Mouse (Mus musculus): ENCODE results near the gene Nup214. TPM values are rescaled to one million over a fixed set of nuclear protein-coding genes. Genes with fewer than 3 reads are reported as not detected.

Nup214 gene
- polyA plus RNA-seq, 1 experiment from 2014 or later: 58.8 TPM

DNA sequence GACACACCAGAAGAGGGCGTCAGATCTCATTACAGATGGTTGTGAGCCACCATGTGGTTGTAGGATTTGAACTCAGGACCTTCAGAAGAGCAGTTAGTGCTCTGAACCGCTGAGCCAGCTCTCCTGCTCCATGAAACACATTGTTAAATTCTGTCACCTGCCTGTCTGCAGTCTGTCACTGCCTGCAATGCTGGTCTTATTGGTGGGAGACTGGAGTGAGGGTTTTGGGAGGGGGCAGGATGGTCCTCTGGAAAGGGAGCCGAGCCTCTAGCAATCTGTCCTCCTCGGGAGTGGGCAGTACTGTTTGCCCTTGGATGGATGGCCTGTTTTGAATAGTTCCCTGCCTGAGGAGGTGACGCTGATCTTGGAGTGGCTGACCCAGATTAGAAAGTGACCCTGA lies 69.6 kb downstream of the Nup214 start:
- Histone ChIP-seq H3K4me3 (replicated peaks; ENCODE audit: low read length) (no peak overlapping the region), H3K4me2 (ENCODE audit: low read depth, low read length) (no peak overlapping the region), H3K36me3 (ENCODE audit: control insufficient read depth, insufficient read depth, low read length) (peaks cover 10% of the 10 kb centered on the region; the same call in 1 of the 2 replicates), H3K27ac (ENCODE audit: low read length) (no peak overlapping the region), H3K4me1 (ENCODE audit: control insufficient read depth, insufficient read depth, low read length) (no peaks in the 10 kb centered on the region), H3K9me3 (replicated peaks; ENCODE audit: control insufficient read depth, low read length) (no peaks in the 10 kb centered on the region), H3K27me3 (ENCODE audit: control insufficient read depth, insufficient read depth, low read length) (no peaks in the 10 kb centered on the region), H3K9ac (ENCODE audit: low read length) (no peak overlapping the region)
- no peak for ATAC-seq (ENCODE audit: insufficient read depth, low FRiP score)
- WGBS: 58% methylated on average over 5 of the region's 5 CpGs

DNA sequence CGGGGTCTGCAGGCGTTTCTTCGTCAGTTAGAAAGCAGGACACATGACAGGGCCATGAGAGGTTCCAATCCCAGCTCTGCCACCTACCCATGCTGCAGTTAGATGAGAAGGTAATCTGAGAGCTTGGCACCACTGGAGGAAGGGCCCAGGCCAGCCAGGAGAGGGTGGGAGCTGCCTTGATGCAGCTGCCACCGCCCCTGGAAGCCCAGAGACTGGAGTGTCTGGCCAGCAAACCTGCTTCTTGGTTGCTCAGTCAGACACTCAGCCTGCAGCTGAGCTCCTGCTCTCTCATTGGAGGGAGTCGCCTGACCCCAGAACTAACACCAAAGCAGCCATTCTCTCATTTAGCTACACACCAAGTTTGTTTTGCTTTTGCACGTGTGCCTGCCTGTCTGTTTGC lies 71.1 kb downstream of the Nup214 start:
- Histone ChIP-seq H3K36me3 (ENCODE audit: control insufficient read depth, insufficient read depth, low read length) (peaks cover 10% of the 10 kb centered on the region; the same call in 1 of the 2 replicates), H3K4me1 (ENCODE audit: control insufficient read depth, insufficient read depth, low read length) (no peaks in the 10 kb centered on the region), H3K27me3 (ENCODE audit: control insufficient read depth, insufficient read depth, low read length) (no peaks in the 10 kb centered on the region), H3K4me3 (replicated peaks; ENCODE audit: low read length) (no peak overlapping the region), H3K9ac (ENCODE audit: low read length) (no peak overlapping the region), H3K4me2 (ENCODE audit: low read depth, low read length) (no peak overlapping the region), H3K9me3 (replicated peaks; ENCODE audit: control insufficient read depth, low read length) (no peaks in the 10 kb centered on the region), H3K27ac (ENCODE audit: low read length) (no peak overlapping the region)
- 82% methylated on average over 6 of the region's 6 CpGs for WGBS
- ATAC-seq (ENCODE audit: insufficient read depth, low FRiP score): no peak

DNA sequence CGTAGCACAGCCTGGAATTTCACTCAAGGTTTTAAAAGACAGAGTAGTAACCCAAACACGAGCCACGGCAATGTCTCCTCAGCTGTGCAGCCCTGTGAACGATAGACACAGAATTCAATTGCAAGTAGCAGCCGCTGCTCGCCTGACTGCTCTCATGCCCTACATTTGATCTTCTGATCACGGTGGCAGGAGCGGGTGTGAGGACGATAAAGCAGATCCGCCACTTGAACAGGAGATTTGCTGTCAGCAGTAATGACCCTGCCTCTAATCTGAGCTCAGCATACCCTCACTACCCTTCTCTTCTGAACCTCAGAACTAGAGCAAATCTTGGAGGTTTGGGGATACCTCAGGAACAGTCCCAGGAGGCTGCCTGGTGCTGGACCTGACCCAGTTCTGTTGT lies 71.8 kb downstream of the Nup214 start:
- Histone ChIP-seq H3K4me2 (ENCODE audit: low read depth, low read length) (no peak overlapping the region), H3K27me3 (ENCODE audit: control insufficient read depth, insufficient read depth, low read length) (no peaks in the 10 kb centered on the region), H3K36me3 (ENCODE audit: control insufficient read depth, insufficient read depth, low read length) (peaks cover 10% of the 10 kb centered on the region; the same call in 1 of the 2 replicates), H3K4me3 (replicated peaks; ENCODE audit: low read length) (no peak overlapping the region), H3K9me3 (replicated peaks; ENCODE audit: control insufficient read depth, low read length) (no peaks in the 10 kb centered on the region), H3K4me1 (ENCODE audit: control insufficient read depth, insufficient read depth, low read length) (no peaks in the 10 kb centered on the region), H3K27ac (ENCODE audit: low read length) (no peak overlapping the region), H3K9ac (ENCODE audit: low read length) (no peak overlapping the region)
- 86% methylated on average over 10 of the region's 10 CpGs for WGBS
- no peak for ATAC-seq (ENCODE audit: insufficient read depth, low FRiP score)

DNA sequence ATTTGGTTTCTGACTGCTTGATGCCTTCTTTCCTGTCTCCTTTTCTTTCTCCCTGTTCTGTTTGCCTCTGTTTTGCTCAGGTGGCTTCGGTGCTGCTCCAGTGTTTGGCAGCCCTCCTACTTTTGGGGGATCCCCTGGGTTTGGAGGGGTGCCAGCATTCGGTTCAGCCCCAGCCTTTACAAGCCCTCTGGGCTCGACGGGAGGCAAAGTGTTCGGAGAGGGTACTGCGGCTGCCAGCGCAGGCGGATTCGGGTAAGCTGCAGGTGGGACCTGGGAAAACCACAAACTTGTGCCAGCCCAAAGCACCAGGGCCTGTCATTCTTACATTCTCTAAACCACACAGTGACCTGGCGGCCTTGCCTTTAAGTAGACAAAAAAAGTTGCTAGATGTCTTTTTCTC lies 73.1 kb downstream of the Nup214 start:
- Histone ChIP-seq H3K36me3 (ENCODE audit: control insufficient read depth, insufficient read depth, low read length) (peaks cover 3% of the 10 kb centered on the region; the same call in 1 of the 2 replicates), H3K9me3 (replicated peaks; ENCODE audit: control insufficient read depth, low read length) (no peaks in the 10 kb centered on the region), H3K4me1 (ENCODE audit: control insufficient read depth, insufficient read depth, low read length) (no peaks in the 10 kb centered on the region), H3K27ac (ENCODE audit: low read length) (no peak overlapping the region), H3K4me2 (ENCODE audit: low read depth, low read length) (no peak overlapping the region), H3K27me3 (ENCODE audit: control insufficient read depth, insufficient read depth, low read length) (no peaks in the 10 kb centered on the region), H3K9ac (ENCODE audit: low read length) (no peak overlapping the region), H3K4me3 (replicated peaks; ENCODE audit: low read length) (no peak overlapping the region)
- no peak for ATAC-seq (ENCODE audit: insufficient read depth, low FRiP score)
- WGBS: 88% methylated on average over 10 of the region's 10 CpGs

DNA sequence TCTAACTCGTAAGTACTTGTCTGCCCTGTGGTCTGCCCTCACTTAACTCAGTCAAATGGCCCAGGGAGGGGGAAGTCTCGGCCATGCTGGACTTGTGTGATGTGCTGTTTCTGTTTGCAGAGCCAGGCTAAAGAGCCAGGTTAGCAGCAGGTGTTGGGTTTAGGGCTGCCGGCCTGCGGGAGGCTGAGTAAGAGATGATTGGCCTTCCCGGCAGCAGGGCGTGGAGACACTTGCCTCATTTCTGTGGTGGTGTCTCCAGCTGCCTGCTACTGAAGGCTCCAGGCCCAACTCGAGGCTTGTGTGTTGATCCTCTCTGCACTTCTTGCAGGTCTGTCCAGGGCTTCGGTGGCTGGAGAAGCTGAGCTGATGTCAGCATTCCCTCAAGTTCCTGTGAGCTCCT lies 77.6 kb downstream of the Nup214 start:
- no peak for ATAC-seq (ENCODE audit: insufficient read depth, low FRiP score)
- Histone ChIP-seq H3K4me2 (ENCODE audit: low read depth, low read length) (no peak overlapping the region), H3K9me3 (replicated peaks; ENCODE audit: control insufficient read depth, low read length) (no peaks in the 10 kb centered on the region), H3K4me1 (ENCODE audit: control insufficient read depth, insufficient read depth, low read length) (no peaks in the 10 kb centered on the region), H3K27me3 (ENCODE audit: control insufficient read depth, insufficient read depth, low read length) (no peaks in the 10 kb centered on the region), H3K27ac (ENCODE audit: low read length) (no peak overlapping the region), H3K9ac (ENCODE audit: low read length) (no peak overlapping the region), H3K4me3 (replicated peaks; ENCODE audit: low read length) (no peak overlapping the region), H3K36me3 (ENCODE audit: control insufficient read depth, insufficient read depth, low read length) (no peaks in the 10 kb centered on the region)
- WGBS: 74% methylated on average over 8 of the region's 8 CpGs

DNA sequence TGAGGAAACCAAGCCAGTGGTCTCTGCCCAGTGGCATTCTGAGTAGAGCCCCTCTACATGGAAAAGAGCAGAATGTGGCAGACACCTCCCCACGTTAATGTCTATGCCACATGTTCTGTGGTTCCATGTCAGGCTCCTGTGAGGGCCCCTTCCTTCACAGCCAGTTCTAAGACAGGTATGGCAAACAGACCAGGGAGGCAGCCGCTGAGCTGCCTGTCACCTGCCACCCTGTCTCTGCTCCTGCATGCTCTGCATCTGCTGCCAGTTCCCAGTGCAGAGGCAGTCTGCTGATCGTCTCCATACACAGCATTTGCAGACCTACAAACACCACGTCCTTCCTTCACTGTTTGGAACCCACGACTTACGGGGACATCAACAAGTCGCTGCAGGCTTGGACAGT lies 78.2 kb downstream of the Nup214 start:
- WGBS: 94% methylated on average over 7 of the region's 7 CpGs

DNA sequence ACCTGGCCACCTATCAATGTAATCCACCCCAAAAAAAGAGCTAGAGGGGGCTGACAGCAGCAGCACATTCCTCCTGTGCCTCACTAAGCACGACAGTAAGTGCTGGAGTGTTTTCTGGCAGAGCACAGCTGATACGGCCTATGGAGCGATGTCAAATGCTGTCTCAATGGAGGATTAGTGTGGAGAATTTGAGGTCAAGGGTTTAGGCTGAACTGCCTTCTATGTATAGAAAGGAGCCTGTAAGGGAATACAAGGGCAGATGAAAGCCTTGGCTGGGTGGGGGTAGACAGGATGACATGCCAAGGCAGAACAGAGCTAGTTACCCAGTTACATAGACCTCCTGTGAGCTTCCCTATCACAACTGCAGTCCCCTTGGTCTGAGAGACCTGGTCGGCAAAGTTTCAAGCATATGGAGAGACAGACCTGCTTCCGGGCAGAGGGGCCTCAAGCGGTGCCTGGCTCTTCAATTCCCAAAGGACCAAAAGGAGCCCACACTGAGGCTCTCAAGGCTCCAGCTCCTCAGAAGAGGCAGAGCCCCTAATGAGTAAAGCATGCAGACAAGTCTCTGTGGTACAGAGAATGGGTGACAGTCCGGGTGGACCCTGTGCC lies 81.2 kb downstream of the Nup214 start:
- no peak overlapping the region for H3K4me3 ChIP-seq (replicated peaks; ENCODE audit: low read length)
- no peaks in the 10 kb centered on the region for H3K27me3 ChIP-seq (ENCODE audit: control insufficient read depth, insufficient read depth, low read length)
- H3K9me3 ChIP-seq (replicated peaks; ENCODE audit: control insufficient read depth, low read length): no peaks in the 10 kb centered on the region
- ATAC-seq (ENCODE audit: insufficient read depth, low FRiP score): no peak
- H3K36me3 ChIP-seq (ENCODE audit: control insufficient read depth, insufficient read depth, low read length): no peaks in the 10 kb centered on the region
- no peak overlapping the region for H3K27ac ChIP-seq (ENCODE audit: low read length)
- no peak overlapping the region for H3K4me2 ChIP-seq (ENCODE audit: low read depth, low read length)
- H3K9ac ChIP-seq (ENCODE audit: low read length): peak overlapping the region; percentile 21; the same call in 1 of the 2 replicates
- H3K4me1 ChIP-seq (ENCODE audit: control insufficient read depth, insufficient read depth, low read length): no peaks in the 10 kb centered on the region
- WGBS: 64% methylated on average over 7 of the region's 7 CpGs

More for the DNA sequence above, 78.2 kb downstream of the Nup214 start:
- Histone ChIP-seq H3K9me3 (replicated peaks; ENCODE audit: control insufficient read depth, low read length) (no peaks in the 10 kb centered on the region), H3K27me3 (ENCODE audit: control insufficient read depth, insufficient read depth, low read length) (no peaks in the 10 kb centered on the region), H3K9ac (ENCODE audit: low read length) (no peak overlapping the region), H3K4me1 (ENCODE audit: control insufficient read depth, insufficient read depth, low read length) (no peaks in the 10 kb centered on the region), H3K36me3 (ENCODE audit: control insufficient read depth, insufficient read depth, low read length) (no peaks in the 10 kb centered on the region), H3K4me3 (replicated peaks; ENCODE audit: low read length) (no peak overlapping the region), H3K4me2 (ENCODE audit: low read depth, low read length) (no peak overlapping the region), H3K27ac (ENCODE audit: low read length) (no peak overlapping the region)
- no peak for ATAC-seq (ENCODE audit: insufficient read depth, low FRiP score)

DNA sequence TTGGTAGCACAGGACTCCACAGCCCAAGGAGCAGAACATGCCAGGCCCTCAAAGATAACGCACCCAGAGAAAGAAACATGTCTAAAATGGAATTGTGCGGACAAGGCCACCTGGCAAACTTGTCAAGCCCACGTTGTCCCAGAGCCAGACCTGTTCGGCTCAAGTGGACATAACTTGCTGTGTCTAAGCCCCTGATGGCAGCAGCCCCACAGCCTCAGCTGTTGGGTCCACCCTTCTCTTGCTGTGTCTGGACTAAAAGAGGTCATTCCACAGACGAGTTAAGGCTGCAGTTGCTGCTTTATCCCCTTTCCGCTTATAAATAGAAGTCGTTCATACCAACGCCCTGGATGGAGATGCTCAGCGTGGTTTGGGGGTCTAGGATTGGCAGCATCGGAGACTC lies 82.3 kb downstream of the Nup214 start:
- ATAC-seq (ENCODE audit: insufficient read depth, low FRiP score): no peak
- no peaks in the 10 kb centered on the region for H3K27me3 ChIP-seq (ENCODE audit: control insufficient read depth, insufficient read depth, low read length)
- no peaks in the 10 kb centered on the region for H3K36me3 ChIP-seq (ENCODE audit: control insufficient read depth, insufficient read depth, low read length)
- H3K9ac ChIP-seq (ENCODE audit: low read length): no peak overlapping the region
- no peaks in the 10 kb centered on the region for H3K9me3 ChIP-seq (replicated peaks; ENCODE audit: control insufficient read depth, low read length)
- no peaks in the 10 kb centered on the region for H3K4me1 ChIP-seq (ENCODE audit: control insufficient read depth, insufficient read depth, low read length)
- WGBS: 80% methylated on average over 10 of the region's 10 CpGs
- no peak overlapping the region for H3K4me2 ChIP-seq (ENCODE audit: low read depth, low read length)
- no peak overlapping the region for H3K27ac ChIP-seq (ENCODE audit: low read length)
- no peak overlapping the region for H3K4me3 ChIP-seq (replicated peaks; ENCODE audit: low read length)

DNA sequence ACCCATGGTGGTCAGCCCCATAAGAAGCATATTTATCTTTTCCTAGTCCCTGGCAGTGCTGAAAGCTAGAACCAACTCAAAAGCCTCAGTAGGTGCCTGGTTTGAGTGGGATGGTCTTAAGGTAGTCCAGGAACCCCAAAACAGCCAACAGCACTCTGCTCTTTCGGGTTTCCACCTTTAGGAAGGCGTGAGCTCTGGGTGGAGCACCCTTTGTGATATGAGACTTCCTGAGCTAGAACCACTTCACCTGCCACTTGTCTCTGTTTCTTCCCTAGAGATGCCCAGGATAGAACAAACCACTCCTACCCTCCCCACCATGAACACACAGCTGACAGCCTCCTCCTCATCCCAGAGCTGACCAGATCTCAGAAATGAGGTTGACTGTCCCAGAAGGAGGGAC lies 83.1 kb downstream of the Nup214 start:
- Histone ChIP-seq H3K27me3 (ENCODE audit: control insufficient read depth, insufficient read depth, low read length) (no peaks in the 10 kb centered on the region), H3K9me3 (replicated peaks; ENCODE audit: control insufficient read depth, low read length) (no peaks in the 10 kb centered on the region), H3K9ac (ENCODE audit: low read length) (no peak overlapping the region), H3K4me2 (ENCODE audit: low read depth, low read length) (no peak overlapping the region), H3K27ac (ENCODE audit: low read length) (no peak overlapping the region), H3K4me3 (replicated peaks; ENCODE audit: low read length) (no peak overlapping the region), H3K4me1 (ENCODE audit: control insufficient read depth, insufficient read depth, low read length) (no peaks in the 10 kb centered on the region), H3K36me3 (ENCODE audit: control insufficient read depth, insufficient read depth, low read length) (no peaks in the 10 kb centered on the region)
- 81% methylated on average over 2 of the region's 2 CpGs for WGBS
- ATAC-seq (ENCODE audit: insufficient read depth, low FRiP score): no peak
